Mouse (Mus musculus): ENCODE data around the gene Tnrc6a.

DNA sequence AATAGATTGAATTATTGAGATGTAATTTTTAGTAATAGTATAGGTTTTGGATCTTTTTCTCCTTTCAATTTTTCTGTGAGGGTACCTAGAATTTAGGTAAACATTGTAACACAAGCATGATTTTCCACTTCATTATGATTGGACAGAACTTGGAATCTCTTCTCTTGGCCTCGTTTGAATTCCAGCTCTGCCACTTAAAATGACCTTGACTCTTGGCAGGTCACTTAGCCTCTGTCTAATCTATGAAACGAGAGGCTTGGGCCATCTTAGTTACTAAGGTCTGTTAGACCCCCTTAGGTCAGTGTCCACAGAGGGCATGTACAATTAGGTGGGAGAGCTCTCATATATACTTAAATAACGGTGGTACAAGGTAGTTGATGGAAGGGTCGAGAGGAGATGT, 2.4 kb downstream of the Tnrc6a start:
- no peak for TF ChIP-seq POLR2A (IDR thresholded peaks at IDR 0.05; ENCODE audit: borderline replicate concordance, control insufficient read depth, low read depth, low read length)
- TF ChIP-seq CTCF (IDR thresholded peaks at IDR 0.05; ENCODE audit: control insufficient read depth, insufficient read depth, low read length), result no peak
